Mouse (Mus musculus) ES-Bruce4 (cell line): Measurements from ENCODE around the gene Cdc14a. TPM values are rescaled to one million over a fixed set of nuclear protein-coding genes. Genes with fewer than 3 reads are reported as not detected.

ENCODE experiments used
- H3K27ac ChIP-seq: 2 replicates; pipeline ENCODE4 v1.5.1; 2012; ENCODE audit warnings: low read length, inconsistent platforms; ENCODE audit not compliant: insufficient read depth
- H3K27me3 ChIP-seq: 2 replicates; pipeline ENCODE4 v1.6.1; 2012; ENCODE audit warnings: mild to moderate bottlenecking, low read length, inconsistent platforms; ENCODE audit not compliant: control insufficient read depth, poor library complexity, insufficient read depth, severe bottlenecking
- H3K36me3 ChIP-seq: 2 replicates; pipeline ENCODE4 v1.6.1; 2012; ENCODE audit warnings: inconsistent platforms, mild to moderate bottlenecking, low read length, moderate library complexity; ENCODE audit not compliant: control insufficient read depth, poor library complexity, insufficient read depth, severe bottlenecking
- H3K4me1 ChIP-seq: one replicate; pipeline ENCODE4 v1.8.1; 2011; ENCODE audit warnings: low read length; ENCODE audit not compliant: control insufficient read depth, insufficient read depth
- H3K4me3 ChIP-seq: 2 replicates; pipeline ENCODE4 v1.5.1; 2011; ENCODE audit warnings: low read depth, mild to moderate bottlenecking, low read length
- H3K9ac ChIP-seq: 2 replicates; pipeline ENCODE4 v1.6.1; 2012; ENCODE audit warnings: low read depth, mild to moderate bottlenecking, inconsistent platforms; ENCODE audit not compliant: poor library complexity, severe bottlenecking
- H3K9me3 ChIP-seq: replicated peaks from 2 replicates; pipeline ENCODE4 v1.6.1; 2012; ENCODE audit warnings: mild to moderate bottlenecking, low read length, inconsistent platforms; ENCODE audit not compliant: control insufficient read depth, poor library complexity, insufficient read depth, severe bottlenecking
- CTCF ChIP-seq: IDR thresholded peaks from one replicate; pipeline ENCODE4 v1.8.1; 2011; ENCODE audit warnings: low read depth, low read length
- EP300 ChIP-seq: IDR thresholded peaks from 2 replicates; pipeline ENCODE4 v1.6.1; 2011; ENCODE audit warnings: low read depth, low read length; ENCODE audit not compliant: insufficient read depth
- POLR2A ChIP-seq: IDR thresholded peaks from one replicate; pipeline ENCODE4 v1.8.1; 2011; ENCODE audit warnings: low read length; ENCODE audit not compliant: insufficient read depth
- polyA plus RNA-seq: library from polyadenylated mRNA; stranded (reverse); fragments of >200 nt; gene quantifications from 2 replicates; pipeline ENCODE4 v1.2.4, GENCODE M21; 2011; ENCODE audit warnings: low read depth; ENCODE audit not compliant: missing spikeins, insufficient read depth, insufficient read length

Gene Cdc14a
- polyA plus RNA-seq, 1 experiment: 3.6 TPM

DNA sequence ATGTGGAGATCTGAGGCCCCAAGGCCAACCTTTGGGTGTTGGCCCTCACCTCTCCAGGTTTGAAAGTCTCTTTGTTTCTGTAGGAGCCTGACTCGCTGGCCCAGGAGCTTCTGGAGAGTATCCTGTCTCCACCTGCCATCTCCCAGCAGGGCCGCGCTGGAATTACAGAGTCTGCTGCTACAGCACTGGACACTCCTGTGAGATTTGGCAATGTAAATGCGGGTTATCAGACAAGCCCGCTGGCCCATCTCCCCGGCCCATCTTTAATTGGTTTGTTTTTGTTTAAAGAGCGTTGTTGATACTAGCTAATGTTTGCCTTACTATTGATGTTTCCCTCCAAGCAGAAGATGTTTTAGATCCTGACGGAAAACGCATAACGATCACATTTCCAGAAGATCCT lies 15.0 kb downstream of the Cdc14a start:
- Histone ChIP-seq H3K9ac (no peak overlapping the region), H3K36me3 (no peaks in the 10 kb centered on the region), H3K4me3 (no peak overlapping the region), H3K9me3 (no peaks in the 10 kb centered on the region), H3K27ac (no peak overlapping the region), H3K27me3 (no peaks in the 10 kb centered on the region), H3K4me1 (no peaks in the 10 kb centered on the region)
- TF ChIP-seq POLR2A: no peak
- TF ChIP-seq CTCF: no peak
- TF ChIP-seq EP300: no peak

DNA sequence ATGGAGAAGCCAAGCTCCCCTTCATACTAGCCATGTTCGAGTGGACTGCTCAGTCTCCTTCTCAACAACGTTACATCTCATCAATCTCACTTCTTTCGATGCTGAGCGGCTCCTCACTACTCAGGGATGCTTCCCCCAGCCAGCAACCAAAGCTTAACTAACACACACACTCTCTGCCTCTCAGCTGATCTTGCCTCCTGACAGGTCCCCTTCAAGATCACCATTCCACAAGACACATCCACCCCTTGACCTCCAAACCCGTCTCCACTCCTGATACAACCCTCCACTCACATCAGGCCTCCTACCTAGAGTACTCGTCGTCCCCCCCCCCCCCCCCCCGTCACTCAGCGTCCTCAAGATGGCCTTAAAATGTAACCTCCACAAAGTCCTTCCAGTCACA lies 18.3 kb downstream of the Cdc14a start:
- TF ChIP-seq CTCF (no peak), POLR2A (no peak), EP300 (no peak)
- no peaks in the 10 kb centered on the region for H3K4me1 ChIP-seq
- H3K27me3 ChIP-seq: no peaks in the 10 kb centered on the region
- H3K9me3 ChIP-seq: no peaks in the 10 kb centered on the region
- no peak overlapping the region for H3K9ac ChIP-seq
- H3K36me3 ChIP-seq: no peaks in the 10 kb centered on the region
- no peak overlapping the region for H3K27ac ChIP-seq
- H3K4me3 ChIP-seq: no peak overlapping the region

DNA sequence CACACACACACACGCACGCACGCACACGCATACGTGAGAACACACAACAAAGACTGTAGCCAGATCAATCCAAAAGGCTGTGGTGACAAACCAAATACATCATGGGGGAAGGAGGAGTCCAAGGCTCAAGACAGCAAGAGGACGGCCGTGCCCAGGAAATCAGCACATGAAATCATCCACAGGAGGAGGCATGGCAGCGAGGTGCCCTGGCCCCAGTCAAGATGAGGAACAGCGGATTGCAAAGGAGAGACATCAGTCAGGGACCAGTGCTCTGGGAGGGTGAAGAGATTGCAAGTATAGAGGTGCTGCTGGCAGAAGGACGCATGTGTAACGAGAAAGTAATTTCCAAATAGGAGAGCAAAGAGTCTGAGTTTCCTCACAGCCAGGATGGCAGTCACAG lies 22.4 kb downstream of the Cdc14a start:
- TF ChIP-seq EP300 (no peak), CTCF (no peak), POLR2A (no peak)
- no peaks in the 10 kb centered on the region for H3K9me3 ChIP-seq
- no peaks in the 10 kb centered on the region for H3K4me1 ChIP-seq
- no peaks in the 10 kb centered on the region for H3K36me3 ChIP-seq
- H3K4me3 ChIP-seq: no peak overlapping the region
- H3K27me3 ChIP-seq: no peaks in the 10 kb centered on the region
- no peak overlapping the region for H3K9ac ChIP-seq
- no peak overlapping the region for H3K27ac ChIP-seq

DNA sequence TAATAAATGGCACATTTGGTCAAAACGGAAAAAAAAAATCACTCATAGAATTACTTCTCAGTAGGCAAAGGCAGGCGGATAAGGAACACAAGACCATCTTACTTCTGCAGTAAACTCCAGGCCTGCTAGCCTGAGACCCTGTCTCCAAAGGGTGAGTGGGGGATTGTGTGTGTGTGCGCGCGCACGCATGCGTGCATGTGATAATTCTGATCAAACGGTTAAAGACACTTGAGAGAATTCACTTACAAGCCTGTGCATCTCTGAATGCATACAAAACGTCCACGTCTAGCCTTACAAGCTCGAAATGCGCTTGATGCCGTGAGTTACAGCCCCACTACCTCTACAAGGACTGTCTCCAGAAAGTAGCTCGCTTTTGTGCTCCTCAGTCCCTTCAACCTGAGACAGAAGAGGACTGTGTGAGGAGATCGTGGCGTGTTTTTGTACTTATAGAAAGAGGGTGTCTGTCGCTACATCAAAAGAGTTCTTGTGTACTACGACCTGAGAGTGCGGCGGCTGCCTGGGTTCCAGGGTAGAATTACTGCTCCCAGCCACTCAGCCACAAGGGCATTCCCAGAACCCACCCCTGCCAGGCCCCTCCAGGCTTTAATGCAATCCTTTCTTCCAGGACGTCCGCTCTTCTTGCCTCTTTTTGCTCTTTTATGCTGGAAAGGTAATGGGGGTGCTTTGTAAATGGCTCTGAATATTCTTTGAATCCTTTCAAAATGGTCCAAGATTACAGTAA lies 24.3 kb downstream of the Cdc14a start:
- Histone ChIP-seq H3K9me3 (no peaks in the 10 kb centered on the region), H3K4me1 (no peaks in the 10 kb centered on the region), H3K9ac (no peak overlapping the region), H3K27ac (no peak overlapping the region), H3K27me3 (no peaks in the 10 kb centered on the region), H3K36me3 (no peaks in the 10 kb centered on the region), H3K4me3 (no peak overlapping the region)
- TF ChIP-seq EP300 (no peak), POLR2A (no peak), CTCF (no peak)

DNA sequence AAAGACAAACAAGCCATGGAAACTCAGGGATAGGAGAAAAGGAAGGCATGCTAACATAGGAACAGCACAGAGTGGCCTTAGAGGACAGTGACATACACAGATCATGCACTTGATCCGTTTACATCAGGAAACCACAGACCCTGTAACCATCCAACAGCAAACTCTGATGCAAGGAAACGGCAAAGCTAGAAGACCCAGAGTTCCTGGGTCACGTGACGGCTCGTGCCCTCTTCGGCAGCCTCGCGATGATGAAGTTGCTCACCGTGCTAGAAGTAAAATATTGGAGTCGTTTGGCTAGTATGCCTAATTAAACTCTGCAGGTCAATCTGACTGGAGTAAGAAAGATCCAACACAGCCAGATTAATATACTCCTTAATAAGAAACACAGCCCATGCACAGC lies 25.3 kb downstream of the Cdc14a start:
- no peak overlapping the region for H3K9ac ChIP-seq
- TF ChIP-seq CTCF: no peak
- TF ChIP-seq EP300: no peak
- no peak for TF ChIP-seq POLR2A
- H3K27ac ChIP-seq: no peak overlapping the region
- no peaks in the 10 kb centered on the region for H3K9me3 ChIP-seq
- H3K4me3 ChIP-seq: no peak overlapping the region
- H3K27me3 ChIP-seq: no peaks in the 10 kb centered on the region
- H3K4me1 ChIP-seq: no peaks in the 10 kb centered on the region
- H3K36me3 ChIP-seq: no peaks in the 10 kb centered on the region

DNA sequence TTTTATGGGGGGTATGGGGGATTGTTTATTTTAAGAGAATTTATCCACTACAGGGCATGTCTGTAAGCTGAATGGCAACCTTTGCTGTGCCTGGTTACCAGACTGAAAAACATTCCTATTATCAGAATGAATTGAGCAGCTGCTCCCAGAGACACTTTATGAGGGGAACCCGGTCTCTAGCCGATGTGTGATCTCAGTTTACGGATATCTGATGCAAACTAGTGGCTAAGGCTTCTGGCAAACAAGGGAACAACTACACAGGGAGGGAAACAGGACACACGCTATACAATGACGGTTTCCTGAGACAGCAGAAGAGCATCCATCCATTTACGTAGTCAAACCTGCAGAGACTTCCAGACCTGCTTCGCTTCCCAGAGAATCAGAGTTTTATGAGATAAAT lies 25.9 kb downstream of the Cdc14a start:
- TF ChIP-seq POLR2A: no peak
- no peak for TF ChIP-seq CTCF
- TF ChIP-seq EP300: no peak

More for the DNA sequence above, 25.9 kb downstream of the Cdc14a start:
- Histone ChIP-seq H3K27me3 (no peaks in the 10 kb centered on the region), H3K4me1 (no peaks in the 10 kb centered on the region), H3K4me3 (no peak overlapping the region), H3K27ac (no peak overlapping the region), H3K36me3 (no peaks in the 10 kb centered on the region), H3K9me3 (no peaks in the 10 kb centered on the region), H3K9ac (no peak overlapping the region)
